Mouse (Mus musculus): ENCODE results near the gene Naa15.

GRCm38 (mm10) chr3:51521262-51521661, 106.3 kb downstream of the Naa15 start:
- no peak for TF ChIP-seq CTCF (IDR thresholded peaks at IDR 0.05; ENCODE audit: control insufficient read depth, insufficient read depth, insufficient replicate concordance, low read depth, low read length)
- TF ChIP-seq POLR2A (IDR thresholded peaks at IDR 0.05; ENCODE audit: control insufficient read depth, low read depth, low read length) = no peak
